Mouse (Mus musculus) lung, postnatal 0 days (tissue): ENCODE results near the gene Capns2. TPM values are rescaled to one million over a fixed set of nuclear protein-coding genes. Genes with fewer than 3 reads are reported as not detected.
A peak's percentile ranks its signal among the peaks of the same experiment; 100 is the strongest.

Experiments
- ATAC-seq: fragments of 200-750 bp; cut with Nextera tagmentation; 2 replicates; pipeline ENCODE4 v1.8.0; 2017; ENCODE audit warnings: moderate library complexity
- DNase-seq: peaks from one replicate; pipeline ENCODE4 v3.0.0-alpha.2; 2016; ENCODE audit warnings: low spot score
- H3K27ac ChIP-seq: fragments of 300-500 bp; sonication (generic); 2 replicates; pipeline ENCODE4 v1.5.1; 2014; ENCODE audit warnings: antibody characterized with exemption, mild to moderate bottlenecking, low read length, mixed read lengths
- H3K27me3 ChIP-seq: fragments of 300-500 bp; sonication (generic); replicated peaks from 2 replicates; pipeline ENCODE4 v1.6.1; 2014; ENCODE audit warnings: low read length, mixed read lengths; ENCODE audit not compliant: insufficient read depth
- H3K36me3 ChIP-seq: fragments of 300-500 bp; sonication (generic); 2 replicates; pipeline ENCODE4 v1.6.1; 2014; ENCODE audit warnings: low read length, mixed read lengths; ENCODE audit not compliant: insufficient read depth
- H3K4me1 ChIP-seq: fragments of 300-500 bp; sonication (generic); 2 replicates; pipeline ENCODE4 v1.6.1; 2014; ENCODE audit warnings: antibody characterized with exemption, low read depth, low read length, mixed read lengths; ENCODE audit not compliant: insufficient read depth
- H3K4me2 ChIP-seq: fragments of 300-500 bp; sonication (generic); replicated peaks from 2 replicates; pipeline ENCODE4 v1.6.1; 2014; ENCODE audit warnings: low read depth, mild to moderate bottlenecking, low read length, moderate library complexity, mixed read lengths
- H3K4me3 ChIP-seq: fragments of 300-500 bp; sonication (generic); 2 replicates; pipeline ENCODE4 v1.5.1; 2014; ENCODE audit warnings: low read depth, low read length
- H3K9ac ChIP-seq: fragments of 300-500 bp; sonication (generic); replicated peaks from 2 replicates; pipeline ENCODE4 v1.6.1; 2014; ENCODE audit warnings: low read depth, mild to moderate bottlenecking
- H3K9me3 ChIP-seq: fragments of 300-500 bp; sonication (generic); 2 replicates; pipeline ENCODE4 v1.6.1; 2016; ENCODE audit warnings: low read length, mixed read lengths
- CTCF ChIP-seq: IDR thresholded peaks from 2 replicates; pipeline ENCODE4 v1.5.1; 2016; ENCODE audit warnings: antibody characterized with exemption, mild to moderate bottlenecking
- EP300 ChIP-seq: IDR thresholded peaks from 2 replicates; pipeline ENCODE4 v1.6.1; 2016; ENCODE audit warnings: antibody characterized with exemption, mild to moderate bottlenecking, control low read depth
- WGBS: fragments of 180-500 bp; shearing (Covaris S2); extraction: QIAGEN DNeasy Blood & Tissue Kit; methylation state at CpG from one replicate; pipeline ENCODE4 v1.1.7; 2014; 5-methylcytosine and 5-hydroxymethylcytosine counted together
- microRNA-seq: library from miRNA; unstranded; fragments of <30 nt; microRNA quantifications from one replicate; pipeline ENCODE4, GENCODE M21; 2016
- polyA plus RNA-seq: library from polyadenylated mRNA; unstranded; fragments of >200 nt; fragmentation: Nextera tagmentation; extraction: Ambion mirVana; gene quantifications from 2 replicates; pipeline ENCODE4 v1.2.1, GENCODE M21; 2015

Gene Capns2
- polyA plus RNA-seq, 1 experiment from 2014 or later: not detected

DNA sequence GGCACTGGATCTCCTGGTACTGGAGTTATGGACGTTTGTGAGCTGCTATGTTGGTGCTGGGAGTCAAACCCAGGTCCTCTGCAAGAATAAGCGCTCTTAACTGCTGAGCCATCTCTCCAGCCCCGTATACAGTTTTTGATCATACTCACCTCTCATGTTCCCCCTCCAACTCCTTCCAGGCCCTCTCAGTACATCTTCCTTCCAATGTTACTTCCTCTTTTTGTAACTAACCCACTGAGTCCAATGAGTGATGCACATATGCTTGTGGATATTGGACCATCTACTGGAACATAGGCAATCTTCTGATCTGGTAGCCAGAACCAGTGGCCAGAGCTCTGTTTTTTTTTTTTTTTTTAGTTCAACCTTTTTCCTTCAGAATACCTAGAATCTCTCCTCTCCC is 14.9 kb downstream of the Capns2 start:
- Histone ChIP-seq H3K36me3 (no peaks in the 10 kb centered on the region), H3K4me1 (no peaks in the 10 kb centered on the region), H3K27me3 (no peaks in the 10 kb centered on the region), H3K27ac (no peak overlapping the region), H3K4me2 (no peak overlapping the region), H3K9ac (no peak overlapping the region), H3K9me3 (no peaks in the 10 kb centered on the region), H3K4me3 (no peak overlapping the region)
- WGBS: 77% methylated on average over 3 of the region's 3 CpGs
- ATAC-seq (no peak), DNase-seq (no peak)
- TF ChIP-seq CTCF (no peak), EP300 (no peak)

GRCm38 (mm10) chr8:92921768-92922167 is 20.6 kb downstream of the Capns2 start:
- no peaks in the 10 kb centered on the region for H3K4me1 ChIP-seq
- no peak overlapping the region for H3K27ac ChIP-seq

DNA sequence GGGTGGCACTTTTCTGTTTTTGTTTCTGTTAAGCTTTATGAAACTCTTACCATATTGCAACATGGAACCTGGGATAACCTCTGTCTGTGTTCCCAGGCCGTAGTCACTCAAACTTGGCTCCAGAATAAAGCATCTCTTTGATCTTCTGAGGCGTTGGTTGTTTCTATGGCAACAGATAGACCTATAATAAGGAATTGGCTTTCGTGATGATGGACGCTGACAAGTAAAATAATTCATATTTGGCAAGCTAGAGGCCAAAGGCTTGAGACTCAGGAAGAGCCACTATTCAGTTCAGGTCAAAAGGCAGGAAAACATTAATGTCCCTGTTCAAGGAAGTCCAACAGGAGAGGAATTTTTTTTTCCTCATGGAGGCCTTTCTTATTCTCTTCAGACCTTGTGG is 27.8 kb downstream of the Capns2 start:
- 49% methylated on average over 4 of the region's 4 CpGs for WGBS
- H3K4me2 ChIP-seq: no peak overlapping the region
- DNase-seq (no peak), ATAC-seq (no peak)
- H3K4me1 ChIP-seq: no peaks in the 10 kb centered on the region
- H3K27me3 ChIP-seq: no peaks in the 10 kb centered on the region
- H3K9ac ChIP-seq: no peak overlapping the region
- H3K9me3 ChIP-seq: no peaks in the 10 kb centered on the region
- no peak overlapping the region for H3K4me3 ChIP-seq
- TF ChIP-seq CTCF (no peak), EP300 (no peak)
- H3K27ac ChIP-seq: no peak overlapping the region
- H3K36me3 ChIP-seq: no peaks in the 10 kb centered on the region

More at GRCm38 (mm10) chr8:92921768-92922167, 20.6 kb downstream of the Capns2 start:
- Histone ChIP-seq H3K9ac (no peak overlapping the region), H3K36me3 (no peaks in the 10 kb centered on the region), H3K27me3 (no peaks in the 10 kb centered on the region), H3K9me3 (no peaks in the 10 kb centered on the region), H3K4me3 (no peak overlapping the region), H3K4me2 (no peak overlapping the region)
- DNase-seq: no peak
- TF ChIP-seq CTCF: no peak
- TF ChIP-seq EP300: no peak
- whole genome bisulfite sequencing: 93% methylated on average over 3 of the region's 3 CpGs
- ATAC-seq: no peak

GRCm38 (mm10) chr8:92938056-92938455 is 36.8 kb downstream of the Capns2 start:
- Histone ChIP-seq H3K27ac (no peak overlapping the region), H3K4me1 (no peaks in the 10 kb centered on the region), H3K4me2 (no peak overlapping the region), H3K9me3 (no peaks in the 10 kb centered on the region), H3K4me3 (no peak overlapping the region), H3K27me3 (no peaks in the 10 kb centered on the region), H3K9ac (no peak overlapping the region), H3K36me3 (no peaks in the 10 kb centered on the region)
- DNase-seq (no peak), ATAC-seq (no peak)
- 65% methylated on average over 4 of the region's 4 CpGs for WGBS
- TF ChIP-seq CTCF: no peak
- TF ChIP-seq EP300: no peak

GRCm38 (mm10) chr8:92949071-92949470 is 47.9 kb downstream of the Capns2 start:
- no peak overlapping the region for H3K9ac ChIP-seq
- H3K4me1 ChIP-seq: no peaks in the 10 kb centered on the region
- H3K4me3 ChIP-seq: no peak overlapping the region
- ATAC-seq (no peak), DNase-seq (no peak)
- H3K9me3 ChIP-seq: no peaks in the 10 kb centered on the region
- H3K27me3 ChIP-seq: no peaks in the 10 kb centered on the region
- H3K36me3 ChIP-seq: no peaks in the 10 kb centered on the region
- no peak for TF ChIP-seq CTCF
- no peak for TF ChIP-seq EP300
- H3K27ac ChIP-seq: no peak overlapping the region
- 66% methylated on average over 4 of the region's 4 CpGs for WGBS
- H3K4me2 ChIP-seq: no peak overlapping the region

GRCm38 (mm10) chr8:92950639-92951371 is 49.6 kb downstream of the Capns2 start:
- 38% methylated on average over 12 of the region's 12 CpGs for WGBS
- Histone ChIP-seq H3K27me3 (no peaks in the 10 kb centered on the region), H3K36me3 (no peaks in the 10 kb centered on the region), H3K27ac (no peak overlapping the region), H3K9ac (no peak overlapping the region), H3K4me1 (no peaks in the 10 kb centered on the region), H3K9me3 (no peaks in the 10 kb centered on the region), H3K4me3 (no peak overlapping the region), H3K4me2 (no peak overlapping the region)
- DNase-seq (peak; percentile 32), ATAC-seq (peak; percentile 37; the same call in 1 of the 2 replicates)
- TF ChIP-seq CTCF (no peak), EP300 (peak; percentile 42; the same call in 1 of the 2 replicates)

Small RNA genes lying within 50 kb of the gene (microRNA-seq; reads per million reads assigned to microRNA genes)
- gene Gm22151: not detected

Other genes with a start within 250 kb of the Capns2 start
- not detected in 2 replicates for gene Irx6, start 227.1 kb upstream of the Capns2 start, polyA plus RNA-seq
- gene Mmp2, start 74.1 kb upstream of the Capns2 start, polyA plus RNA-seq: 161 and 195 TPM in 2 replicates
- gene Lpcat2, start 46.1 kb upstream of the Capns2 start, polyA plus RNA-seq: 7.6 and 9.4 TPM in 2 replicates
- 0.63 and 0.93 TPM in 2 replicates for gene Slc6a2, start 58.7 kb downstream of the Capns2 start, polyA plus RNA-seq
- not detected in 2 replicates for gene Ces1a, start 146.8 kb downstream of the Capns2 start, polyA plus RNA-seq
- gene Ces1b, start 178.6 kb downstream of the Capns2 start, polyA plus RNA-seq: 0.37 and 0.61 TPM in 2 replicates
- gene Ces1c, start 229.9 kb downstream of the Capns2 start, polyA plus RNA-seq: 0.08 and 0.24 TPM in 2 replicates